Mouse (Mus musculus) cerebellum, adult 8-10 months (tissue): ENCODE measurements around the gene Tpbg.
A peak's percentile ranks its signal among the peaks of the same experiment; 100 is the strongest.
"Not testable (repeated sequence)": the region's sequence is repeated elsewhere in the genome, so short reads cannot be mapped to it uniquely, and the experiment has no call there.

Experiments
- DNase-seq: peaks from one replicate; pipeline ENCODE4 v3.0.0; 2022

Gene Tpbg

DNA sequence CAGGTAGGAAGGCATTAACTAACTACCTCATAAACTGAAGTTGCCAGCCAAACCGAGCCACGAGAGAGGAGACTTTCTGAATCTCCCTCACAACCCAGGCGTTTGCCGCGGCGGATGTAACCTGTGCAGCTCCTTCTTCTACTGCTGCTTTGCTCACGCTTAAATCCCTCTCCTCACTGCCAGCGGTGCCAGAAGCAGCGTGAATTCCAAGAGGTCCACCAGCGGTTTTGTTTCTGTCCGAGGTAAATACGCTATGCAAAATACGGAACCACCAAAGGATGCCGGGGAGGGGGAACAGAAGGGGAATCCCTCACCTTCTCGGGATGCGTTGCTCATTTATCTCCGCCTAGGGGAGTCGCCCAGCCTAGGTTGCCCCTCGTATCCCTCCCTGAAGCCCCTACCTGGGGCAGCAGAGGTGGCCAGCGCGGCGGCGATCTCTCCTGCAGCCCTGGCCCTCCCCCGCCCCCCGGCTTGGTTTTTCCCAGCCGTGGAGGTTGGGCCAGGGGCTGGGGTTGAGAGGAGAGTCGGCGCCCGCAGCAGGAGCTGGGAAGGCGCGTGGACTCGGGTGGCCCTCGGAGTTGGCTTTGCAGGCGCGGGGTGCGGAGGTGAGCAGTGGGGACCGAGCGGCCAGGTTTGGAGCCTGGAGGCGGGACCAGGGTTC lies at the start of gene Tpbg:
Tpbg (plus strand) TSS at position 30 of the 661 bp plus-strand sequence.
- DNase-seq: no peak

DNA sequence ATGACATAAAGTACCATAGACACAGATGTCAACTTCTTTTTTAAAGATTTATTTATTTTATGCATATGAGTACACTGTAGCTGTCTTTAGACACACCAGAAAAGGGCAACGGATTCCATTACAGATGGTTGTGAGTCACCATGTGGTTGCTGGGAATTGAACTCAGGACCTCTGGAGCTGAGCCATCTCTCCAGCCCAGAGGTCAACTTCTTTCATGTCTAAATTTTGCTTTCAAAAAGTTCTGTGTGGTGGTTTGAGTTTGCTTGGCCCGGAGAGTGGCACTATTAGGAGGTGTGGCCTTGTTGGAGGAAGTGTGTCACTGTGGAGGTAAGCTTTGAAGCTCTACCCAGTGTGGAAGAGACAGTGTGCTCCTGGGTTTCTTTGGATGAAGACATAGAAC lies 40.2 kb upstream of the Tpbg start:
- not testable (repeated sequence) for DNase-seq

DNA sequence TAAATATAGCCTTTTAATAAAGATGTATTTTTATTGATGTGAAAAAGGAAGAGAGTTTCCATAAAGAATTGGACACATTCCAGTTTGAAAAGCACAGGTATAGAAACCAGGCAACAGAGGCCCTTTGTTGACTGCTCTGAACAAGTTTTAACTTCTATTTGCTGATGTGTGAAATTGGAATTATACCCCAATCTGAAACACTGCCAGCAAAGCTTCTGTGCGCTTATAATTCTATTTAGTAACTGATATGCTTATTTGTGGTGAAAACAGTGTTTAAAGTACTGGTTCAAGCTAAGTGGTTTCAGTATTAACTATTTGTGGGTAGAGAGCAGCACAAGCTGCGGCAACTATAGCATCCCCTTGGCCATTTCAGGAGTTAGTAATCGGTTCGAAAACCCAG lies 39.6 kb upstream of the Tpbg start:
- DNase-seq: no peak

GRCm38 (mm10) chr9:85806411-85806810 lies 35.8 kb upstream of the Tpbg start:
- no peak for DNase-seq

- DNase-seq: no peak
These were observed 32.9 kb upstream of the Tpbg start for GRCm38 (mm10) chr9:85809246-85809645.

DNA sequence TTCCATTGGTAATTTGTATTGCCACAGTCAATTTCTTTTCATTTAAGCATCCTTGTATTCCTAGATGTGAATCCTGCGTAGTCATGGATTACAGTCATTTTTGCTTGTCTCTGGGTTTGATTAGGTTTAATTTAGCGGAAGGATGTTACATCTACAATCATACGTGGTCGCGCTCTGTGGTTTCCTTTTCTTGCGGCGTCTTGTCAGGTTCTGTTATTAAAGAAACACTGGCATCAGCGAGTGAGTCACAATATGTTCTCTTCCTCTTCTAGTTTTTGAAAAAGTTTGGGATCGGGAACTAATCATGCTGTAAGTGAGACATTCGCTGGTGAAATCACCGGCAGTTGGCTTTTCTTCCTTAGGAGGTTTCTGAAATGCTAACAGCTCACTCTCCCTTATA lies 21.4 kb upstream of the Tpbg start:
- DNase-seq: no peak

- DNase-seq: peak; percentile 63
These were observed 6.4 kb upstream of the Tpbg start for GRCm38 (mm10) chr9:85835521-85836425.

- no peak for DNase-seq
These were observed 2.6 kb upstream of the Tpbg start for GRCm38 (mm10) chr9:85839626-85840025.

DNA sequence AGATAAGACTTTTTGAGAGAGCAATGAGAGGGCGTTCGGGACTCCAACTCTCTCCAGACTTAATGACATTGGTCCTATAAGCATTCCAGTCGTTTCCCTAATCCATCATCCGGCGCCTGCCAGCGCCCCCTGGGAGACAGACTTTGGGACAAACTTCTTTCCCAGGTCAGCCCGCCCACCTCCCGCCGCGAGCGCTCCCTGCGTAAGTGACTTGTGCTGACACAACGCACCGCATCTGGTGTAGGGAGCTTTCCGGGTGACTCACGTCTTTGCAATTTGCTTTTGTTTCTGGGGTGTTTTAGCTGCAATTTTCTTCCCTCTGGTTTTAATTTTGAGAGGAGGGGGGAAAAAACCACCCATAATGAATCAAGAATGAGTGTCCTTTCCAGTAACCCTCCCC lies 289 bp upstream of the Tpbg start:
- DNase-seq: no peak

DNA sequence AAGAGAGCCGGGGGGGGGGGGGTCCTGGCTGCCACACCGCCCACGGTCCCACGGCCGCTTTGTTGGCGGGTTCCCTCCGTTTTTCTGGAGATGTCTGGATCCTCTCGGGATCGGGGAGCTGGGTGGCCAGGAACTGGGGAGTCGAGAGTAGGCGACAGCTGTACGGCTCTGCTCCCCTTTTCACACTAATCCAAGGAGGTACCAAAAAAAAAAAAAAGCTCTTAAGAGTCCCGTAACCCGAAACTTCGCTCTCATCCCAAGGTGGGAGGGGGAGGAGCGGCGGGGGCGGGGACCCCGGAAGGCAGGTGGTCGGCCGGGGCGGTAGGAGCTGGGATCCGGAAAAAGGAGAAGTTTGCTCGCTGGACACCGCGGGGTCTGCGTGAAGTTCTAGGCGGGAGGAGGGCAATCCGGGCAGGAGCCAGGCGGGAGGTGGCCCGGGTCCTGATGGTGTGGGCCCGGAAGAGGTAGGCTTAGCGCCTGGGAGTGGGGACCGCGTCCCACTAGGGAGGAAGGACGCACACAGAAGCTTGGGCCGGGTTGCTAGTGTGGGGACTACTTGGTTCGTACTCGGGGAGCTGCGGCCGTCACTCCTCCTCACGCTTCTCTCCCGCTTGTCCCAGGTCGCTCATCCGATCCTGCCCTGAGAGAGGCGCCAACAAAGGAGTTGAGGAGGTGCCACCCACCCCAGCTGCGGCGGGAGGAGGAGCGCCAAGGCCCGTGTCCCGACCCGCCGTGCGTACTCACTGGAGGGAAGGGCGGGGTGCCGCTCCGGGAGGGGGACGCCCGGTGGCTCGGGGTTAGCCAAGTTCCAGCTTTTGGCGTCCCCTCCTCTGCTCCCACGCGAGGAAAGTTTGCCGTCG lies 1.1 kb downstream of the Tpbg start:
- peak; percentile 24 for DNase-seq

GRCm38 (mm10) chr9:85843891-85844646 lies 1.9 kb downstream of the Tpbg start:
- DNase-seq: no peak

- DNase-seq: no peak
These were observed 2.4 kb downstream of the Tpbg start for GRCm38 (mm10) chr9:85844647-85844983.

- no peak for DNase-seq
These were observed 4.0 kb downstream of the Tpbg start for GRCm38 (mm10) chr9:85846186-85846585.

DNA sequence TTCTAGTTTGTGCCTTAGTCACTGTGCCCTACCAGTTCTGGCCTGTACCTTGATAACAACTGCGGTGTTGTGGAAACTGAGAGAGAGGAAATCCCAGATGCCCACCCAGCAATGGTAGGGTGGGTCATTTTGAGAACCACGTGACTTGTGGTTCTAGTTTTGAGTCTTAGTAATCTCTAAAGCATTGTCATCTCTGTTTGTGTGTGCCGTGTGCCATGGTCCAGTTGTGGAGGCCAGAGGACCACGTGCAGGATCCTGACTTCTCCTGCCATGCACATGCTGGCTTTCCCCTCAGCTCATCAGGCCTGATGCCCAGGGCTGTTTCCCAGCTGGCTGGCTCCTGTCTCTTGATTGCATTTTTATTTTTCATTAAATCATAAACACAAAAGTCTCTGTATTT lies 12.6 kb downstream of the Tpbg start:
- DNase-seq: no peak

- no peak for DNase-seq
These were observed 14.3 kb downstream of the Tpbg start for GRCm38 (mm10) chr9:85856511-85856910.

DNA sequence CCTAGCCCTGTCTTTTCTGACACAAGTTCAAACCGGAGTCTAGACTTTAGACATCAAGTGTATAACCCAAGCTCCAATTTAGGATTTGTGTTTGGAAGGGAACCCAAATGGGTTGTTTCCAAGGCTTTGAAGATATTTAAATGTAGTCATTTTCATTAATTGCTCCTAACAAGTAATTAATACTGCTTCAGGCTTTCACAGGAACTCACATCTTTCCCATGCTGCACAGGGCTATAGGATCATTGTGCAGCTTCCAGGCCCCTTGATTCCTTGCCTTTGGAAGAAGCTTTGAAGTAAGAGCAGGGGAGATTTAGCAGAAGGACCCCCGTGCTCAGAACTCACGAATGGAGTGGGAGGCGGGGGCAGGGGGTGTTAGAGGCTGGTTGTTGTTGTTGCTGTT lies 18.9 kb downstream of the Tpbg start:
- DNase-seq: no peak

DNA sequence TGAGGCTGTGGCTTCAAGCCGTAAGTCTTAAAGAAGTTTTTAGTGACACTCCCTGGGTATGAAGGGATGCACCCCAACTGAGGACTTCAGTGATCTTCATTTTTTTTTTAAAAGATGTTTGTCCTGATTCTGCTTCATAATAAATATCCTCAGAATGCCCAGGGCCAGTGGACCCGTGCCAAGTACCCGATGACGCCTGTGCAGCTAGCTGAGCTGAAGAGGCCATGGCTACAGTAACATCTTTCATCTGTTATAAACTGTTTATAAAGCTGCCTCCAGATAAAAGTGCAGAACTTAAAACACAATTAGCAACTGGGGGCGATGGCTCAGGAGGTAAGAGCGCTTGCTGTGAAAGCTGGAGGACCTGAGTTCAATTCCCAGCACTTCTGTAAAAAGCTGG lies 20.4 kb downstream of the Tpbg start:
- no peak for DNase-seq

DNA sequence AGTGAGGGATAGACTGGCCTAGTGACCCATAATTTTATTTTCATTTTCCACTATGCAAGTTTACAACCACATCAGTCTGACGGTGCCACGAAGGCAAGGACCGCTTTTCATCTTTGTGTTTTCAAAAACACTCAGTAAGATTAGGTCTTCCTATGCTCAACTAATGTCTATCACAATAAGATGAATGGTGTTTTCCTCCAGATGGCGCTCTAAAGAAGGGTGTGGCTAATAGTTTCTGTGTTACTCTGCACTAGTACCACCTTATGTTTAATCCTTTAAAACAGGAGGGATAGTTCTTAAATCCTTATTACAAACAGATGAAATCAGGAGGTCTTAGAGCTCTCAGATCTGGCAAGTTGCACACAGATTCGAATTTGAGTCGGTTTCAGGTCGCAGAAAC lies 30.7 kb downstream of the Tpbg start:
- DNase-seq: no peak

GRCm38 (mm10) chr9:85893681-85894080 lies 51.5 kb downstream of the Tpbg start:
- no peak for DNase-seq
